Mouse (Mus musculus): ENCODE data around the gene Tmem238l. TPM values are rescaled to one million over a fixed set of nuclear protein-coding genes. Genes with fewer than 3 reads are reported as not detected.

Tmem238l gene
- polyA plus RNA-seq, 1 experiment, result not detected

- TF ChIP-seq GATA1 (IDR thresholded peaks at IDR 0.05; ENCODE audit: low read length), result no peak
Observed at GRCm38 (mm10) chr11:66961447-66962176, 5.2 kb downstream of the Tmem238l start.

DNA sequence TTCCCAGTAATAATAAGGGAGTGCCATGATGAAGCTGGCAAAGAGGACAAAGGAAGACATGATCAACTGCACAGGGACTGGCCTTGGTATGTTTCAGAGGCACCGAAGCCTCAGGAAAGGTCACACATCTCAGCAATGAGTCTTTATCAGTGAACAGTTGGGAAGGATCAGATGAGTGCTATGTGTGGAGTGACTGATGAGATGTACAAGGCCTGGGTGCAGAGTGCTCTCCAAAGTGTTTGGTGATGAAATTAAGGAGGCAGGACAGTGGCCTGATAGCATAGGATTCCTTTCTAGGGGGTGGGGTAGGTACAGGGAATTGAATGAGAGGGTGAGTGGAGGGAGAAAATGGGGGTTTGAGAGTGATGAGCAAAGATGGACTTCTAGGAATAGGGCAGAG lies 7.0 kb downstream of the Tmem238l start:
- TF ChIP-seq GATA1 (IDR thresholded peaks at IDR 0.05; ENCODE audit: low read length), result no peak

- TF ChIP-seq GATA1 (IDR thresholded peaks at IDR 0.05; ENCODE audit: low read length), result no peak
Observed at GRCm38 (mm10) chr11:66966500-66967116, 10.2 kb downstream of the Tmem238l start.

DNA sequence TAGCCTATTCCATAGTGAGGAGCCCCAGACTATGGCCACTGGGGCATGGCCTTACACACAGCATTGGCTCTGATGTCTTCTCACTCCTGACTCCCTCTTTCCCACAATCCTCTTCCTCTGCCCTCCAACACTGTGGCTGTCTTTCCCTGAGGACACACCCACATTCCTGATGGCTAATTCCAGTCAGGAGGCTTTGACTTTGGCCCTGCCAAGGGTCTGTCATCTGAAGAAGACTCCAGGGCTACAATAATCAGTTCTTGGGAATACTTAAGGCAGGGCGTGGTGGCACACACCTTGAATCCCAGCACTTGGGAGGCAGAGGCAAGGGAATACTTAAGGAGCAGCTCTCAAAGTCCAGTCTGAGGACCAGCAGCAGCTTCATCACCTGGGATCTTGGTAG lies 12.1 kb downstream of the Tmem238l start:
- no peak for TF ChIP-seq GATA1 (IDR thresholded peaks at IDR 0.05; ENCODE audit: low read length)

DNA sequence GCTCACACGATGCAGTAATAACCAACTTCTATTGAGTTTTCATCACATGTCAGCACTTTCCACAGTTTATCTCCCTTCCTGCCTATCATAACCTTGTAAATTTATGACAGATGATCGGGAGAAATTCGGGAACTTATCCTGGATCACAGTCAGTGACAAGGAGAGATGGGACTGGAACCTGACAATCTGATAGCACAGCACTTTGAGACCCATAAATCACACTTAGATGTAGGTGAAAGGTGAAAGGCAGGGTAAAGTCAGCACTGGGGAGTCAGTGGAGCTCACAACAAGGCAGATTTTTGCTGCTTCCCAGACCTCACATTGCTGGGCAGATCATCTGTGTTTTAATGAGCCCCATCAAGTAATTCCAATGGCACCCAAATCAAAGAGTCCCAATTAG lies 17.1 kb downstream of the Tmem238l start:
- no peak for TF ChIP-seq GATA1 (IDR thresholded peaks at IDR 0.05; ENCODE audit: low read length)

DNA sequence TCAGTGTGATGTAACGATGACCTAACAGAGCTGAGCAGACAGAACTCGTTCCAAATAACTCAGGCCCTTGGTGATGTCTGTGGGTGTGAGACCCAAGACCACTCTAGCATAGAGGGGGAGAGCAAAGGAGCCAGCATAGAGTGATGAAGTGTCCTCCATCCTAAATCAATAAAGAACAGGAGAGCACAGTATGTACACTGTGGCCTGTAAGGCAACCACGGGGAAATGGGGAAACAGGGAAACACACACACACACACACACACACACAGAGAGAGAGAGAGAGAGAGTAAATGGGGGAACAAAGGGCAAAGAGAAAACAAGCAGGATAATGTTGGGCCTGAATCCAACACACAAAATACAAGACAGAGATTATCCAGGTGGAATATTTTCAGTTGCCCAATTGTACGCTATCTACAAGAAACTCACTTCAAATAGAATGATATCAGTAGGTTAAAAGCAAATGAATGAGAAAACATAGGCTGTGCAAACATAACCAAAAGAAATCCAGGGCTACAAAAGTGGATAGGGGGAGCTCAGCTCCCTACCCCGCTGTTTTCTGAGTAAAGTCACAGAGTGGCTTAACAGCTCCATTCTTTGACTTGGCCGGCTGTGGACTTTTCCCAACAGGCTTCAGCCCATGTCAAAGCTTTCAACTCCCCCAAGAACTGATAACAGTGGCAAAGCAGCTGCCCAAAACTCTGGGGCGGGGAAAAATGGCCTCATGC lies 19.3 kb downstream of the Tmem238l start:
- no peak for TF ChIP-seq GATA1 (IDR thresholded peaks at IDR 0.05; ENCODE audit: low read length)

- TF ChIP-seq GATA1 (IDR thresholded peaks at IDR 0.05; ENCODE audit: low read length), result no peak
Observed at GRCm38 (mm10) chr11:66981336-66982115, 25.1 kb downstream of the Tmem238l start.

DNA sequence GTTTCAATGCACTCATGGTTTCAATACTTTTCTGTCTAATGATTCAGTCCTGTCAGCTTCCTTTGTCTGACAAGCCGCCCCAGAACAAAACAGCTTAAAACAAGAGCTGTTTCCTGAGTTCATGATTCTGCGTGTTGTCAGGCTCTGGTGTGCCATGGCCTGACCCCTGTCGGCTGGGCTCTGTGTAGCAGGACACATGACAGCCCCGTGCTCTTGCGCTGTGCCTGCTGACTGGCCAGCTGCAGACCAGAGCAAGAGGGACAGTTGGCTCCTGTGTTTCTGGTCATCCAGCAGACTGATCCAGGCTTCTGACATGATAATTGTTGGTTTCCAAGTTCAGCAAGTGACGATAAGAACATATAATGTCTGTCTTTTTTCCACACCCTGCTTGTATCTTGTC lies 26.4 kb downstream of the Tmem238l start:
- no peak for TF ChIP-seq GATA1 (IDR thresholded peaks at IDR 0.05; ENCODE audit: low read length)

DNA sequence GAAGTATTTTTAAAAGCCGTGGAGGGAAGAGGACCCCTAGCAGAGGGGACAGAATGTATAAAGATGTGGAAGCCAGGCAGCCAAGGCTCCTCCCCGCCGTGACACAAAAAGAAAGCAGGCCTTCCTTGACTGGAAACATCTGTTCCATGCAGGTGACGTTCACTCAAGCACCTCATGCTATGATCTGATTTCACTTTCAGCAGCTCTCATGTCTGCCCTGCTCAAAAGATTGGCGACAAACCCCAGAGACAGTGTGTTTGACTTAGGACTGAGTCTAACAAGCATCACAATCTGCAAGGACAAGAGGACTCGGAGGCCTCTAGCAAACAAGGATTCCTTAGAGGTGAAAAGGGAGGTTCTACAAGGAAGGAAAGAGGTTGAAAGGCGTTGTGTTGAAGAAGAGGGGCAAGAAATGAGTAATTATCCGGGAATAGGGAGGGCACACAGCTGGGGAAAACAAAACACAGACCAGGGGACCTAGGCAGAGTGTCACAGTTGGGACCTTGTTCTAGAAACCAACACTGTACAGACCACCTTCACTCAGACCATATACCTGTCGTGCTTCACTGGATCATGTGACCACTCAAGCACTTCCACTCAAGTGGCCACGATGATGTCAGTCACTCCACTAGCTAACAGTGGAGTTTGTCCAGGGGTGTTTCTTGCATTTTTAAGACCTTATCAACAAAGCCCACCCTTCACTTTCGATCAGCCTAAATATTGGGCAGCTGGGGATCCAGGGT lies 27.2 kb downstream of the Tmem238l start:
- no peak for TF ChIP-seq GATA1 (IDR thresholded peaks at IDR 0.05; ENCODE audit: low read length)

DNA sequence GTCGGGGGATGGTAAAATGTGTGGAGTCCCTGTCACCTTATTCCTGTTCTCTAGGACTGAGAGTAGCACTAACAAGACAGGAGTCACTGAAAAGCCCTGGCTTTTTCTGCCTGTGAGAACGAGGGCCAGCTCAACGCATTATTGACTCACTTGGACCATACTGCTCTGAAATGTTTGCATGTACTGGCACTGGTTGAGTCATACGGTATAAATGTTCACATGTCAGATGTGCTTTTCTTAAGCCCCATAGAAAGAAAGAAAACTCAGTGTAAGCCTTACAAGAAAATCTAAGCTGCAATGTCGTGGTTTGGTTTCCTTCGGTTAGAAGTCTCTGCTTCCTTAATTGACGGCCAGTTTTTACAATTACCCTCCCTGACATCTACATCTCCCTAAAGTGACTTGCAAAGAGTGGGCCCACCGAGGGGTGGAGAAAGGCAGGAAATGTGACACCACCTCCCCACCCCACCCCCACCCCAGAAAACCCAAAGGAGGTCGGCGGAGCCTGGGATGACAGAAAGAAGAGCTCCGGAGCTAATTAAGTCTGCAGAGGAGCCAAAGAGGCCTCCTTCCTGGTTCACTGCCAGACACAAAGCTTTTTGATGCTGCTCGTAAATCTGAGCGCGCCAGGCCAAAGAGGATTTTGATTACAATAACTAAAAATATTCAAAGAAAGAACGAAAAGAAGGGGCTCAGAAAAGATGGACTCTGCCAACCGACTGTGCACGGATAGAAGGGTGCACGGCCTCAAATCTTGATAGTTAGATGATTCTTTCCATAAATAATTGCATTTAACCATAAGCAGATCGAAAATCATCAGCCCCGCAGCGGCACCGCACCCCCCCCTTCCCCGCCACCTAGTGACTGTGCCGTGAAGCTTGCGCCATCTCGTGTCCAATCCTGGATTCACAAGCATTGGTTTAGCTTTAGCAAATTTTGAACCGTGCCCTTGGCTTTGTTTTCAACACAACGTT lies 28.0 kb downstream of the Tmem238l start:
- no peak for TF ChIP-seq GATA1 (IDR thresholded peaks at IDR 0.05; ENCODE audit: low read length)

- no peak for TF ChIP-seq GATA1 (IDR thresholded peaks at IDR 0.05; ENCODE audit: low read length)
Observed at GRCm38 (mm10) chr11:66985136-66985702, 28.8 kb downstream of the Tmem238l start.

- no peak for TF ChIP-seq GATA1 (IDR thresholded peaks at IDR 0.05; ENCODE audit: low read length)
Observed at GRCm38 (mm10) chr11:66992150-66992549, 35.7 kb downstream of the Tmem238l start.

DNA sequence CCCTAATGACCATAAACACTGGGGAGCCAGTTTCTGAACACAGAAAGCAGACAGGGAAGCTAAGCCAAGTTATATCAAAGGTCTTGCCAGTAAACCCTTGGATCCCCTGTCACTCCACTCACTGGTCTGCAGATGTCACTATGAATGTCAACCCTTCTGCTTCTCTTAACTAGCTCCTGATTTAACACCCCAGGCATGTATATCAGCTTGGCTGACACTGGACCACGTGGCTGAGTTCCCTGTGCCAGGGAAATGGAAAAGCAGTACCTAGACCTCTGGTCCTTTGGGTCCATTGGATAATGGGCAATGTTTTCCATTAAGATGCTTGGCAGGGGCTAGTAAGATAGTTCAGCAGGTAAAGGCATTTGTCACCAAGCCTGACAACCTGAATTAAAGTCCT lies 37.2 kb downstream of the Tmem238l start:
- no peak for TF ChIP-seq GATA1 (IDR thresholded peaks at IDR 0.05; ENCODE audit: low read length)

- no peak for TF ChIP-seq GATA1 (IDR thresholded peaks at IDR 0.05; ENCODE audit: low read length)
Observed at GRCm38 (mm10) chr11:66996446-66996845, 40.0 kb downstream of the Tmem238l start.

Measured in G1E-ER4 (cell line).